Mouse (Mus musculus) forebrain, embryonic 16.5 days (tissue): ENCODE results near the gene Gnb1l. TPM values are rescaled to one million over a fixed set of nuclear protein-coding genes. Genes with fewer than 3 reads are reported as not detected.
A peak's percentile ranks its signal among the peaks of the same experiment; 100 is the strongest.

ENCODE experiments used
- ATAC-seq: fragments of 200-750 bp; cut with Nextera tagmentation; 2 replicates; pipeline ENCODE4 v1.8.0; 2017; ENCODE audit warnings: mild to moderate bottlenecking, moderate library complexity
- H3K27ac ChIP-seq: fragments of 300-500 bp; sonication (generic); 2 replicates; pipeline ENCODE4 v1.5.1; 2014; ENCODE audit warnings: low read length, control low read depth
- H3K27me3 ChIP-seq: fragments of 300-500 bp; sonication (generic); replicated peaks from 2 replicates; pipeline ENCODE4 v1.6.1; 2014; ENCODE audit warnings: low read length; ENCODE audit not compliant: control insufficient read depth, insufficient read depth
- H3K36me3 ChIP-seq: fragments of 300-500 bp; sonication (generic); 2 replicates; pipeline ENCODE4 v1.6.1; 2014; ENCODE audit not compliant: control insufficient read depth, insufficient read depth
- H3K4me1 ChIP-seq: fragments of 300-500 bp; sonication (generic); replicated peaks from 2 replicates; pipeline ENCODE4 v1.6.1; 2014; ENCODE audit warnings: low read length; ENCODE audit not compliant: control insufficient read depth, insufficient read depth
- H3K4me2 ChIP-seq: fragments of 300-500 bp; sonication (generic); 2 replicates; pipeline ENCODE4 v1.6.1; 2014; ENCODE audit warnings: mild to moderate bottlenecking, low read length, control low read depth
- H3K4me3 ChIP-seq: fragments of 300-500 bp; sonication (generic); replicated peaks from 2 replicates; pipeline ENCODE4 v1.5.1; 2014; ENCODE audit warnings: mild to moderate bottlenecking, low read length, control low read depth
- H3K9ac ChIP-seq: fragments of 300-500 bp; sonication (generic); replicated peaks from 2 replicates; pipeline ENCODE4 v1.6.1; 2014; ENCODE audit warnings: low read depth, low read length, control low read depth
- H3K9me3 ChIP-seq: fragments of 300-500 bp; sonication (generic); 2 replicates; pipeline ENCODE4 v1.6.1; 2016; ENCODE audit warnings: low read length; ENCODE audit not compliant: control insufficient read depth
- WGBS: fragments of 180-500 bp; shearing (Covaris S2); extraction: QIAGEN DNeasy Blood & Tissue Kit; methylation state at CpG from one replicate; pipeline ENCODE4 v1.1.7; 2014; 5-methylcytosine and 5-hydroxymethylcytosine counted together
- polyA plus RNA-seq: library from polyadenylated mRNA; unstranded; fragments of >200 nt; fragmentation: Nextera tagmentation; extraction: Ambion mirVana; gene quantifications from 2 replicates; pipeline ENCODE4 v1.2.1, GENCODE M21; 2015

The Gnb1l gene
- polyA plus RNA-seq, 1 experiment from 2014 or later, result 14.6 TPM

GRCm38 (mm10) chr16:18586076-18586905, 87.8 kb downstream of the Gnb1l start:
- H3K4me3 ChIP-seq, result peak overlapping the region; percentile 38
- peaks cover 35% of the 10 kb centered on the region for H3K4me1 ChIP-seq
- H3K9me3 ChIP-seq, result no peaks in the 10 kb centered on the region
- H3K9ac ChIP-seq, result no peak overlapping the region
- peak overlapping the region; percentile 52 for H3K4me2 ChIP-seq
- peaks cover 95% of the 10 kb centered on the region for H3K27me3 ChIP-seq
- H3K27ac ChIP-seq, result no peak overlapping the region
- WGBS, result 1% methylated on average over 77 of the region's 83 CpGs
- no peak for ATAC-seq
- H3K36me3 ChIP-seq, result no peaks in the 10 kb centered on the region

GRCm38 (mm10) chr16:18586906-18587546, 88.5 kb downstream of the Gnb1l start:
- Histone ChIP-seq H3K4me3 (peak overlapping the region; percentile 38), H3K9me3 (no peaks in the 10 kb centered on the region), H3K4me1 (peaks cover 33% of the 10 kb centered on the region), H3K27ac (no peak overlapping the region), H3K4me2 (peak overlapping the region; percentile 52), H3K36me3 (no peaks in the 10 kb centered on the region), H3K9ac (no peak overlapping the region), H3K27me3 (peaks cover 90% of the 10 kb centered on the region)
- no peak for ATAC-seq
- 1% methylated on average over 12 of the region's 62 CpGs for WGBS

GRCm38 (mm10) chr16:18587847-18588737, 89.6 kb downstream of the Gnb1l start:
- H3K36me3 ChIP-seq, result no peaks in the 10 kb centered on the region
- H3K4me3 ChIP-seq, result no peak overlapping the region
- H3K4me2 ChIP-seq, result no peak overlapping the region
- H3K4me1 ChIP-seq, result peaks cover 26% of the 10 kb centered on the region
- H3K9ac ChIP-seq, result no peak overlapping the region
- no peaks in the 10 kb centered on the region for H3K9me3 ChIP-seq
- no peak overlapping the region for H3K27ac ChIP-seq
- under 1% methylated on average over 57 of the region's 57 CpGs for WGBS
- H3K27me3 ChIP-seq, result peaks cover 85% of the 10 kb centered on the region
- no peak for ATAC-seq

GRCm38 (mm10) chr16:18588738-18589055, 90.2 kb downstream of the Gnb1l start:
- no peaks in the 10 kb centered on the region for H3K36me3 ChIP-seq
- no peak for ATAC-seq
- peaks cover 83% of the 10 kb centered on the region for H3K27me3 ChIP-seq
- no peak overlapping the region for H3K4me3 ChIP-seq
- no peak overlapping the region for H3K9ac ChIP-seq
- H3K4me2 ChIP-seq, result no peak overlapping the region
- no peaks in the 10 kb centered on the region for H3K9me3 ChIP-seq
- H3K27ac ChIP-seq, result no peak overlapping the region
- H3K4me1 ChIP-seq, result peaks cover 26% of the 10 kb centered on the region
- WGBS, result 3% methylated on average over 31 of the region's 31 CpGs

DNA sequence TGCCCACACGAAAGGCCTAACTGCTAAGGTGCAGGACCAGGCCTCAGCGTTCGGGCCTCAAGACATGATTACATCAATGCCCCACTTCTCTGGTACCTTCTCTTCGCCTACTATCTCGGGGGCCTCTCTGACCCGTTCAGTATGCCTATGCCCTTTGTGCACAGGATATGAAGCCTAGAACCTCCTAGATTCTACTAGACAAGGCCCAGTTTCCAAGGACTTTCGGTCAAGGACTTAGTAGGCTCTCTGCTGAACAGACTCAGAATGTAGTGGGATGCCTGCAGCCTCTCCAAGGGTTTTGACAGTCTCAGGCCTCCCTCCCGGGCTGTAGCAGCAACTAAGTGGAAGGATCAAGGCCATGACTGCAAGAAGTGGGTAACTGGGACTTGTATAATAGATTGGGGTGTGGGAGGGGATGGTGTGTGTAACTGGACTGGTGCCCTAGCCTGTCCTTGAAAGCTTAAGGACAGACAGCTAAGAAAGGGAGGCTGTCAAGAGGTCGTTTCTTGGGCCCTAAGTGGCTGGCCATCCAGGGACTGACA, 90.6 kb downstream of the Gnb1l start:
- Histone ChIP-seq H3K36me3 (no peaks in the 10 kb centered on the region), H3K4me3 (no peak overlapping the region), H3K9ac (no peak overlapping the region), H3K9me3 (no peaks in the 10 kb centered on the region), H3K27me3 (peaks cover 79% of the 10 kb centered on the region), H3K4me2 (no peak overlapping the region), H3K4me1 (peaks cover 26% of the 10 kb centered on the region), H3K27ac (no peak overlapping the region)
- ATAC-seq, result no peak
- 15% methylated on average over 9 of the region's 9 CpGs for WGBS

- H3K36me3 ChIP-seq, result no peaks in the 10 kb centered on the region
- H3K9me3 ChIP-seq, result no peaks in the 10 kb centered on the region
- no peak for ATAC-seq
- H3K9ac ChIP-seq, result no peak within 1 kb of the TSS
- no peak within 1 kb of the TSS for H3K27ac ChIP-seq
- peak within 1 kb of the TSS; percentile 38 for H3K4me2 ChIP-seq
- under 1% methylated on average over 46 of the region's 48 CpGs for WGBS
- H3K4me3 ChIP-seq, result peak within 1 kb of the TSS; percentile 21
- H3K27me3 ChIP-seq, result peaks cover 69% of the 10 kb centered on the region
- H3K4me1 ChIP-seq, result peaks cover 26% of the 10 kb centered on the region
Measured at GRCm38 (mm10) chr16:18589804-18590790, 91.6 kb downstream of the Gnb1l start, which contains the start of gene Tbx1. Gene Tbx1 (minus strand): TSS chr16:18590671.

GRCm38 (mm10) chr16:18591047-18592018, 92.8 kb downstream of the Gnb1l start:
- peaks cover 61% of the 10 kb centered on the region for H3K27me3 ChIP-seq
- 0 out of 2 replicates have a peak, but pooled peaks have one; percentile 24 for ATAC-seq
- 1% methylated on average over 59 of the region's 59 CpGs for WGBS

More at GRCm38 (mm10) chr16:18591047-18592018, 92.8 kb downstream of the Gnb1l start:
- no peak overlapping the region for H3K9ac ChIP-seq
- H3K4me2 ChIP-seq, result peak overlapping the region; percentile 36
- H3K36me3 ChIP-seq, result no peaks in the 10 kb centered on the region
- H3K9me3 ChIP-seq, result no peaks in the 10 kb centered on the region
- peaks cover 21% of the 10 kb centered on the region for H3K4me1 ChIP-seq
- H3K4me3 ChIP-seq, result peak overlapping the region; percentile 19; the same call in 1 of the 2 replicates
- no peak overlapping the region for H3K27ac ChIP-seq
